Mouse (Mus musculus) monocyte, adult 5-6 weeks (primary cell): ENCODE measurements around the gene Rock2. TPM values are rescaled to one million over a fixed set of nuclear protein-coding genes. Genes with fewer than 3 reads are reported as not detected.

ENCODE experiments used
- ATAC-seq: fragments of 153-309, 156-312 bp; replicated peaks from 2 replicates; pipeline ENCODE4 v1.8.0; 2017; ENCODE audit warnings: mild to moderate bottlenecking; ENCODE audit not compliant: low TSS enrichment, insufficient number of reproducible peaks, severe bottlenecking, poor library complexity, low FRiP score
- total RNA-seq: library from RNA; stranded (forward); fragments of 200-1000, 200-491, 200-594 nt; gene quantifications from 3 replicates; pipeline ENCODE4 v1.2.3, GENCODE M21; 2017

The Rock2 gene
- total RNA-seq, 1 experiment from 2014 or later: 84.2 TPM

DNA sequence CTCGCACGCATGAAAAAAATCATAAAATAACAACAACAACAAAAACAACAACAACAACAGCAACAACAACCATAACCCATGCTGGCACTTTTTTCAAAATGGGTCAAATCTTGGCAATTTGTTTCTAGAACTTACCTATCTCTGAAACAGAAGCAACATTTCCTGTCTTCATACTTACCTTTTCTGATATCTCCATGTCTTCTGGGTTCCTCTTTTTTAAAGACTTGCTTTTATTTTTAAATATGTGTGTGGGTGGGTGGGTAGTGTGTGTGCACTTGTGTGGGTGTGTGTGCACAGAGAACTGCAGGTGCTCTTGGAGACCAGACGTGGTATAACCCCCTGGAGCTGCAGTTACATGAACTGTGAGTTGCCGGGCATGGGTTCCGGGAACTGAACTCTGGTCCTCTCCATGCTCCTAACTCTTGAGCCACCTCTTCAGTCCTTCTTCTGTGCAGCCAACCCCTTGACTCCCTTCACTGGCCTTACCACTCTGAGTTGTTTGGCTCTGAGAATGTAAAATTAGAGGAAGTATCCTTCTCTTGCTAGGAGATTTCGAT, 129.9 kb downstream of the Rock2 start:
- no peak for ATAC-seq

DNA sequence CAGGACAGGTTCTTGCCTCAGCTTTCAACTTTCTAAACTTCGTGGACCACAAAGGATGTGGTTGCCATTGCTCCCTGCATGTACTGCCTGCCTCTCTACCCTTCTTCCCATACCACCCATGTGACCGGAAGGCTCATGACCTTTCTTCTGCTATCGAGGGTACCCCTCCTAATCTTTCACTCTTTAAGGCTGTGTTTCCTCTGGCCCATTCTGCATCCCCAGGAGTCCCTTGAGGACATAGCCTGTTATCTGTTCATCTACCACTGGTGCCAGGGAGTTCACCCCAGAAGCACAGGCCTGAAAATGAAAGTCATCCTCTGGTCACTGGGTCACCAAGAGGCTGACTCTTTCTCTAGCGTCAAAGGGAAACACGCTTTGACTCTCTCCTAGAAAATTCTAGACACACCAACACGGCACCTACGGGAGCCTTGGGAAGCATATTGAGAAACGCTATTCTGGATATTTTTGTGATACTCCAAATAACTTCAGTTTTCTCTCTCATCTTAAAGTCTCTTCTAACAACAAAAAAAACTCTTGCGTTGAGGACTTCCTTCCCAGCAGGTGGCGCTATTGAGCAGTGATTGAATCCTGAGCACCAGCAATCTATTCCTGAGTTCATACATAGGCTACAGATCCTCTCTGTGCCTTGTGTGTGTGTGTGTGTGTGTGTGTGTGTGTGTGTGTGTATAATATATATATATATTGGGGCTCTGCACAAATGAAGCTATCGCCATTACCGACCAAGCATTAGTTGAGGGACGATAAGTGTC, 138.2 kb downstream of the Rock2 start:
- ATAC-seq: peak; percentile 10; the same call in 1 of the 2 replicates

- ATAC-seq: no peak
Measured at GRCm38 (mm10) chr12:17033464-17033841, 138.8 kb downstream of the Rock2 start.

- ATAC-seq: no peak
Measured at GRCm38 (mm10) chr12:17034671-17035070, 140.0 kb downstream of the Rock2 start.

GRCm38 (mm10) chr12:17035128-17035527, 140.4 kb downstream of the Rock2 start:
- ATAC-seq: no peak

- ATAC-seq: no peak
Measured at GRCm38 (mm10) chr12:17036532-17036931, 141.8 kb downstream of the Rock2 start.

- no peak for ATAC-seq
Measured at GRCm38 (mm10) chr12:17037053-17037610, 142.4 kb downstream of the Rock2 start.

Other genes starting within 250 kb of the Rock2 start
- not detected in 3 replicates for gene Ntsr2, start 241.5 kb upstream of the Rock2 start, total RNA-seq
- not detected in 3 replicates for gene Greb1, start 94.0 kb upstream of the Rock2 start, total RNA-seq
- gene E2f6, start 83.9 kb upstream of the Rock2 start, total RNA-seq: 6.2 to 12.3 TPM (median 8.9 TPM) in 3 replicates
- 48.6 to 53.1 TPM (median 52.5 TPM) in 3 replicates for gene Pqlc3, start 105.5 kb downstream of the Rock2 start, total RNA-seq
- not detected in 3 replicates for gene 2410004P03Rik, start 116.8 kb downstream of the Rock2 start, total RNA-seq